Mouse (Mus musculus) neural tube, embryonic 12.5 days (tissue): ENCODE measurements around the gene Ptcd3. TPM values are rescaled to one million over a fixed set of nuclear protein-coding genes. Genes with fewer than 3 reads are reported as not detected.
"Not testable (repeated sequence)": the region's sequence is repeated elsewhere in the genome, so short reads cannot be mapped to it uniquely, and the experiment has no call there.

Experiments
- ATAC-seq: fragments of 200-750 bp; cut with Nextera tagmentation; 2 replicates; pipeline ENCODE4 v1.8.0; 2017; ENCODE audit warnings: low read depth, mild to moderate bottlenecking, moderate TSS enrichment, moderate library complexity; ENCODE audit not compliant: low FRiP score
- H3K27ac ChIP-seq: fragments of 300-500 bp; sonication (generic); 2 replicates; pipeline ENCODE4 v1.5.1; 2016
- H3K27me3 ChIP-seq: fragments of 300-500 bp; sonication (generic); replicated peaks from 2 replicates; pipeline ENCODE4 v1.6.1; 2016; ENCODE audit warnings: mild to moderate bottlenecking
- H3K36me3 ChIP-seq: fragments of 300-500 bp; sonication (generic); 2 replicates; pipeline ENCODE4 v1.6.1; 2016; ENCODE audit warnings: mild to moderate bottlenecking
- H3K4me1 ChIP-seq: fragments of 300-500 bp; sonication (generic); 2 replicates; pipeline ENCODE4 v1.6.1; 2016
- H3K4me2 ChIP-seq: fragments of 300-500 bp; sonication (generic); replicated peaks from 2 replicates; pipeline ENCODE4 v1.6.1; 2016; ENCODE audit warnings: mild to moderate bottlenecking
- H3K4me3 ChIP-seq: fragments of 300-500 bp; sonication (generic); 2 replicates; pipeline ENCODE4 v1.5.1; 2016
- H3K9ac ChIP-seq: fragments of 300-500 bp; sonication (generic); 2 replicates; pipeline ENCODE4 v1.6.1; 2016; ENCODE audit warnings: mild to moderate bottlenecking
- H3K9me3 ChIP-seq: fragments of 300-500 bp; sonication (generic); 2 replicates; pipeline ENCODE4 v1.6.1; 2016; ENCODE audit warnings: mild to moderate bottlenecking
- WGBS: fragments of 180-500 bp; shearing (Covaris S2); methylation state at CpG from one replicate; pipeline ENCODE4 v1.1.7; 2016; 5-methylcytosine and 5-hydroxymethylcytosine counted together
- polyA plus RNA-seq: library from polyadenylated mRNA; unstranded; fragments of >200 nt; fragmentation: Nextera tagmentation; extraction: Ambion mirVana; gene quantifications from 2 replicates; pipeline ENCODE4 v1.2.1, GENCODE M21; 2016

Gene Ptcd3
- polyA plus RNA-seq, 1 experiment from 2014 or later = 112 TPM

DNA sequence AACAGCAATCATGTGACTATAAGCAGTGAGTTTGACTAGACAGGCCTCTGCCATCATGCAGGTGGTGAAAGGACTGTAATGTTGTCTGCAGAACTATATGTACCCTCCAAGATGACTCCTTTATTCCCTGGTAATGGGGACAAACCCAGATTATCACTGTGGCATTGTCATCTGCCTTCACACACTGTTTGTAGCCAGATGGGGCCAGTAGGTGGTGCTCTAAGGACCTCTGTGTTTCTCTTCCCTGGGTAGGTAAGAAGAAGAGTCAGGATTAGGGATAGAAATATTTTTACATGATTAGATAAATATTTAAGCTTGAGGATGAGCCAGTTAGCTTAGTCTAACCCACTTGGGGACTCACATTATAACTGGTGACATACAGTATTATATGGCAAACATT, 19.4 kb upstream of the Ptcd3 start:
- Histone ChIP-seq H3K9ac (no peak overlapping the region), H3K27me3 (no peaks in the 10 kb centered on the region), H3K4me3 (no peak overlapping the region), H3K9me3 (no peaks in the 10 kb centered on the region), H3K27ac (no peak overlapping the region), H3K4me2 (no peak overlapping the region), H3K36me3 (peaks cover 71% of the 10 kb centered on the region), H3K4me1 (no peaks in the 10 kb centered on the region)
- ATAC-seq = no peak

DNA sequence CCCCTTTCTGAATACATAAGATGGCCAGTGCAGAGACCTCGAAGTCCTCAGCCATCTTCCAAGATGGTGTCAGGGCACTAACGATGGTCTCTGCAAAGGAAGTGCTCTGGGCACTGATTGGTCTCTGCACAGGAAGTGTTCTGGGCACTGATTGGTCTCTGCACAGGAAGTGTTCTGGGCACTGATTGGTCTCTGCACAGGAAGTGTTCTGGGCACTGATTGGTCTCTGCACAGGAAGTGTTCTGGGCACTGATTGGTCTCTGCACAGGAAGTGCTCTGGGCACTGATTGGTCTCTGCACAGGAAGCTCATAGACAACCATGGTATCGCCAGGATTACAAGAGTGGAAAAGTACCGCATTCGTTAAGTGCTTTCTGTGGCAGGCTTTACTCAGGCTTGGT, 16.7 kb upstream of the Ptcd3 start:
- not testable (repeated sequence) for ATAC-seq, H3K4me1 ChIP-seq, H3K27ac ChIP-seq, H3K4me3 ChIP-seq, H3K9me3 ChIP-seq, H3K27me3 ChIP-seq, H3K9ac ChIP-seq, H3K4me2 ChIP-seq
- WGBS = 90% methylated on average over 5 of the region's 5 CpGs
- H3K36me3 ChIP-seq = peaks cover 70% of the 10 kb centered on the region

DNA sequence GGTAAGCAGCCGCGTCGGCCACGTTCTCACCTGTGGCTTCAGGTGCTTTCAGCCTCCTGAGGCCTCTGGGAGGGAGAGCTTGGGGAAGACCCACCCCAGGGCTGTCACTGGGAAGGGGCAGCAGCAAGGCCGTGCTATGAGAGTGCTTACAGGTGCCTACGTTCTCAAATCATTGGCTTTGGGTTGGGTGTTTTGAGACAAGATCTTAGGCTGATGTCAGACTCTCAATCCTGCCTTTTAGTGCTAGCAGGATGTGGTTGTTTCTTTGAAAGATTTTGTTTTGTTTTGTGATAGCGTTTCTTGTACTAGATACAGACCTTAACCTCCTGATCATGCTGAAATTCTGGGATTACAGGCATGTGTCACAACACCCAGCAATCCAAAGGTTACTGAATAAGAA, 12.2 kb upstream of the Ptcd3 start:
- Histone ChIP-seq H3K4me2 (no peak overlapping the region), H3K4me1 (no peaks in the 10 kb centered on the region), H3K27me3 (no peaks in the 10 kb centered on the region), H3K36me3 (peaks cover 88% of the 10 kb centered on the region), H3K27ac (no peak overlapping the region), H3K9me3 (no peaks in the 10 kb centered on the region), H3K9ac (no peak overlapping the region), H3K4me3 (no peak overlapping the region)
- 93% methylated on average over 7 of the region's 7 CpGs for WGBS
- no peak for ATAC-seq

DNA sequence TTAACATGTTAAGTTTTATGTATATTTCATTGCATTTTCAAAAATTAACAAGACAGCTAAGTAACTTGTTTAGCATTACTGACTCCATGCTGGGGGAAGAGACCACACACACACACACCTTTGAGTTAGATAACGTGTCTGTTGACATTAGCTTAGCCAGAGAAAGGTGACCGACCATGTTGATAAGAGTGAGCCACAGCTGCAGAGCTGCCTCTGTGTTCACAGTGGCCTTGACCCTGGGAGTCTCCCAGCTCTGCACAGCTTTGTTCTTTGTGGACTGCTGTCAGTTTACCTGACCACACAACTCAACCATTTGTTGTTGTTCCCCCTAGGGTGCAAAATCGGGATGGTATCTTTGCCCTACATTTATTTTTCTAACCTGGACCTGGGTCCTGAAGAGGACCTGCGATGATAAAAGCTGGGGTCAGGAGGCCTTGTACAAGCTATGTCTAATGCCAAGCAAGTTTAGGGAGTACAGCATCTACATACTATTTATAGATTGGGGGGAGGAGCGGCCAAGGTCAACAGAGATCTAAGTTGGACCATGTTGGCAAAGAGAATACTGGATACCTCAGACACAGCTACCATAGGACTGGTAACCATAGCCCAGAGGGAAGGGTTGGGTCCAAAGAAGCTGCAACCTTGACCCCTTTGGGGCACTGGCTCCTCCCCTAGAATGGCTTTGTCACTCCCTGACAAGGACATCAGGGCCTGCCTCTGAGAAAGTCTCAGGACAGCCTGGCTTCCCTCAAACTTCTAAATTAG, 3.3 kb upstream of the Ptcd3 start:
- ATAC-seq = no peak
- 90% methylated on average over 5 of the region's 5 CpGs for WGBS

DNA sequence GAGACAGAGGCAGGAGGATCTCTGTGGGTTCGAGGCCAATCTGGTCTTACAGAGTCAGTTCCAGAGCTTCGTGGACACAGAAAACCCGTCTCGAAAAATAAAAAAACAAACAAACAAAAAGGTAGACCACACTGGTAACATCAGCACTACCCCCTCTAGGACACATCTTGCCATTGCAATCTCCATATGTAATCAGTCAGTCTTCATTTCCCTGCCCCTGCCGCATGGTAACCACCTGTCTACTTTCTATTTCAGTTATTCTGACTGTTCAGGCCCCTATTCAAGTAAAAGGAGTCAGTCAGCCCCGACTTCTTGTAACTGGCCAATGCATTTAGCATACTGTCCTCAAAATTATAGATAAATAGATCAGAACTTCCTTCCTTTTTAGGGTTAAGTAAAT, 1.3 kb upstream of the Ptcd3 start:
- no peak overlapping the region for H3K27ac ChIP-seq
- peak overlapping the region; percentile 83 for H3K4me2 ChIP-seq
- H3K9ac ChIP-seq = no peak overlapping the region
- peak overlapping the region; percentile 75 for H3K4me3 ChIP-seq
- ATAC-seq = no peak
- H3K36me3 ChIP-seq = peaks cover 22% of the 10 kb centered on the region
- 81% methylated on average over 6 of the region's 6 CpGs for WGBS
- H3K9me3 ChIP-seq = no peaks in the 10 kb centered on the region
- peaks cover 11% of the 10 kb centered on the region; the same call in 1 of the 2 replicates for H3K4me1 ChIP-seq
- H3K27me3 ChIP-seq = no peaks in the 10 kb centered on the region

More for the DNA sequence above, 3.3 kb upstream of the Ptcd3 start:
- Histone ChIP-seq H3K27ac (no peak overlapping the region), H3K36me3 (peaks cover 26% of the 10 kb centered on the region), H3K9ac (no peak overlapping the region), H3K4me1 (peaks cover 10% of the 10 kb centered on the region; the same call in 1 of the 2 replicates), H3K27me3 (no peaks in the 10 kb centered on the region), H3K4me2 (no peak overlapping the region), H3K4me3 (no peak overlapping the region), H3K9me3 (no peaks in the 10 kb centered on the region)

DNA sequence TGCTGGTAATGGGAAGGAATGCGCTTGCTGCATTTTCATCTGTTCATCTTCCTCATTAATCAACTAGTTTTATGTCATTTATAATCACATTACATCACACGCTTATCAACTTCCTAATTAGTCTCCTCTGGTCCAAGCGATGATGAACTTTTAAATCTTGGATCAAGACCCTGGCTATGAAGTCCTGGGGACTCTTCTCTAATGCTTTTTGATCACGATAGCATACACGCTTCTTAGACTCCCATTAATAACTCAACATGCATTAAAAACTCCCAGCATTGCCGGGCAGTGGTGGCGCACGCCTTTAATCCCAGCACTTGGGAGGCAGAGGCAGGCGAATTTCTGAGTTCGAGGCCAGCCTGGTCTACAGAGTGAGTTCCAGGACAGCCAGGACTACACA, 834 bp upstream of the Ptcd3 start:
- Histone ChIP-seq H3K4me3 (peak overlapping the region; percentile 75), H3K4me2 (peak overlapping the region; percentile 83), H3K27me3 (no peaks in the 10 kb centered on the region), H3K4me1 (peaks cover 11% of the 10 kb centered on the region; the same call in 1 of the 2 replicates), H3K27ac (no peak overlapping the region), H3K9me3 (no peaks in the 10 kb centered on the region), H3K9ac (peak overlapping the region; percentile 70; the same call in 1 of the 2 replicates), H3K36me3 (peaks cover 26% of the 10 kb centered on the region)
- peak; percentile 49 for ATAC-seq
- WGBS = 29% methylated on average over 10 of the region's 10 CpGs

DNA sequence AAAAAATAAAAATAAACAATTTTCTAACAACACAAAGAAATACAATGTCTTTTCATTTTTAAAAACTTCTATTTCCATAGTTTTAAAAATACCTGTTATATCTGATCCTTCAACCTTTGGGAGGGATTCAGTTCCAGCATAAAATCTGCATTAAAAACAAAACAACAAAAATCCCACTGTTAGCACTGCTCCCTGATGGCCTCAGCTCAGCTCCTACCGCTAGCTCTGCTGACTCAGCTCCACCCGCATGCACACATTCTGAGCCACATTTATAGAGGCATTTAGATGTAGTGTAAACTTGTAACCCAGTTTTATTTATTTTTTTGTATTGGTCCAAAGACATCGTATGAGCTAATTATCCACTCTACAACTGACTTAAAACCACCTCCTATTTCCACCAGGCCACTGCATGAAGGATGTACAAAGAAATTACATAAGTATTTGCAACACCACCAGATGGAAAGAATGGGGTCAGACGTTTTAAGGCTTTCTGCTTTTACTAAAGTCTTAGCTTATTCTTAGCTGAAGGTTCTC, 781 bp downstream of the Ptcd3 start:
- WGBS = 9% methylated on average over 4 of the region's 4 CpGs
- ATAC-seq = no peak
- Histone ChIP-seq H3K9me3 (no peaks in the 10 kb centered on the region), H3K36me3 (peaks cover 29% of the 10 kb centered on the region), H3K9ac (peak overlapping the region; percentile 70), H3K4me3 (peak overlapping the region; percentile 75), H3K4me1 (peaks cover 11% of the 10 kb centered on the region; the same call in 1 of the 2 replicates), H3K27me3 (no peaks in the 10 kb centered on the region), H3K4me2 (peak overlapping the region; percentile 83), H3K27ac (no peak overlapping the region)

DNA sequence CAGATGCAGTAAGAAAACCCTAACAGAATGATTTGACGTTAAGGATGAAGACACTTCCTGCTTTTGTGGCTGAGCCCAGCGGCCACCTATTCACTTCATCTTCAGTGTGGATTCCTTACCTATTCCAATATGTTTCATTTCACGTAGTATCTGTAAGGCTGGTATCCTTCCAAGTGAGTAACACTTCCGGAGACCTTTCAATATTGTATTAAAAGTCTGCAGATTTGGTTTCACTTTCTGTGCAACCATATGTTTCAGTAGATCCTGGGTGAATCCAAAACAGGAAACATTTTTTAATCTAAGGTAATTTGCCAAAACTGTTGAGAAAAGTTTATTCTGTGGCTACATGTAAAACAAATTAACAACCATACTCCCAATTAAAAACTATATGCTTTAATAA, 15.3 kb downstream of the Ptcd3 start:
- Histone ChIP-seq H3K9ac (no peak overlapping the region), H3K4me3 (no peak overlapping the region), H3K4me2 (no peak overlapping the region), H3K4me1 (no peaks in the 10 kb centered on the region), H3K9me3 (no peaks in the 10 kb centered on the region), H3K27me3 (no peaks in the 10 kb centered on the region), H3K27ac (no peak overlapping the region), H3K36me3 (peaks cover 86% of the 10 kb centered on the region)
- 93% methylated on average over 4 of the region's 4 CpGs for whole genome bisulfite sequencing
- no peak for ATAC-seq

DNA sequence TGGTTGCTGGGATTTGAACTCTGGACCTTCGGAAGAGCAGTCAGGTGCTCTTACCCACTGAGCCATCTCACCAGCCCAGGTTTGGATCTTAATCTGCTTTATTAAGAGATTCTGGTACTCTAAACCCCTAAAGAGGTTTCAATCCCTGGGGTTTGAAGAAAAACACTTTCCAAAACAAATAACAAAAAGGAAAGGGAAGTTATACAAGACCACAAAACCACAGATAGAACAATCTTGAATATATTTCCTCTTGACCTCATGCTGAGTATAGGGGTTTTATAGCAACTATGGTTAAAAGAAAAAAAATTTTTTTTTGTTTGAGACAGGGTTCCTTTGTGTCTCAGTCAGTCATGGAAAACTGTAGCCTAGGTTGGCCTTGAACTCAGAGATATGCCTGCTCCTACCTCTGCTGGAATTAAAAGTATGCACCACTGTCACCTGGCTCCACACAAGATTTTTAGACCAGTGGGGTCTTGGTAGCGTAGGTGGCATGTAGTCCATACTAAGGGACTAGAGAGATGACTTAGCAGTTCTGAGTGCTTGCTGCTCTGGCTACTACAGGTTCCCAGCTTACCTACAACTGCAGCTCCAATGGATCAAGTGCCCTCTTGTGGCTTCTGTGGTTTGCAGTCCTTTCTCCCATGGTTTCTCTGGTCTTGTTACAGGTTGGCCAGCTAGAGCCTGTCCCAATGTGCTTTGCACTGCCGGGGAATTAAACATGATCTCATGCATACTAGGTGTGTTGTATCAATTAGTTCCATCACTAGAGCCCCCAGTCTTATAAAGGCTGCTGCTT, 30.4 kb downstream of the Ptcd3 start:
- Histone ChIP-seq H3K27ac (no peak overlapping the region), H3K9me3 (no peaks in the 10 kb centered on the region), H3K4me2 (no peak overlapping the region), H3K36me3 (peaks cover 78% of the 10 kb centered on the region), H3K4me1 (no peaks in the 10 kb centered on the region), H3K9ac (no peak overlapping the region), H3K4me3 (no peak overlapping the region), H3K27me3 (no peaks in the 10 kb centered on the region)
- WGBS = 91% methylated on average over 3 of the region's 3 CpGs
- ATAC-seq = no peak

DNA sequence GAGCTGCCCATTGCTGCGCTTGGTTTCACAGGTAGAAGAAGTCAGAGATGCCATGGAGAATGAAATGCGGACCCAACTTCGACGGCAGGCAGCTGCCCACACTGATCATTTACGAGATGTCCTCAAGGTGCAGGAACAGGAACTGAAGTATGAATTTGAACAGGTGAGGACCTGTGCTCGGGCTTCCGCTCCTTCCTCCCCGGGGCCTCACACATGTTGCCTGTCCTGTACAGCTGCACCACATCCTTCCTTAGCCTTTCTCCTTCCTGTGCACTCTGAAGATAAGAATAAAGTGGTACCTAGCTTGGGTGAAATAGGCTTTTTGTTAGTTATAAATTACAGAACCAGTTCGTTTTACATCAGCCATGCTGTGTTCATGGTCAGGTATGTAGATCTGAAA, 37.2 kb downstream of the Ptcd3 start:
- no peak overlapping the region for H3K4me2 ChIP-seq
- no peak for ATAC-seq
- 96% methylated on average over 9 of the region's 9 CpGs for whole genome bisulfite sequencing
- no peak overlapping the region for H3K9ac ChIP-seq
- no peaks in the 10 kb centered on the region for H3K9me3 ChIP-seq
- no peak overlapping the region for H3K27ac ChIP-seq
- H3K4me3 ChIP-seq = no peak overlapping the region
- peaks cover 75% of the 10 kb centered on the region for H3K36me3 ChIP-seq
- no peaks in the 10 kb centered on the region for H3K4me1 ChIP-seq
- H3K27me3 ChIP-seq = no peaks in the 10 kb centered on the region

DNA sequence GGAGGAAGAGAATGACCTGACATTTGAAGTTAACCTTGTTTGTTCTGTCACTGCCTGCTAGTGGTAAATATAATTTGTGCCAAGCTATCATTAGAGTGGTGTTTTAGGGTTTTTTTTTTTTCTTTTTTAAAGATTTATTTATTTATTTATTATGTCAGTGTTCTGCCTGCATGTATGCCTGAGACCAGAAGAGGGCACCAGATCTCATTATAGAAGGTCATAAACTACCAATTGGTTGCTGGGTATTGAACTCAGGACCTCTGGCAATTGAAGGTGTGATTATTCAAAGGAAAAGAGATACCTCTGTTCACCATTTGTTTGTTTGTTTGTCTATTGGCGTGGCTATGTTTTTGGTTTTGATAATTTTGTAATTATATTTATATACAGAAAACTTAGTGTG, 39.7 kb downstream of the Ptcd3 start:
- Histone ChIP-seq H3K27ac (no peak overlapping the region), H3K9ac (no peak overlapping the region), H3K4me3 (no peak overlapping the region), H3K9me3 (no peaks in the 10 kb centered on the region), H3K36me3 (peaks cover 81% of the 10 kb centered on the region), H3K4me2 (no peak overlapping the region), H3K27me3 (no peaks in the 10 kb centered on the region), H3K4me1 (no peaks in the 10 kb centered on the region)
- ATAC-seq = no peak
- 94% methylated on average over 1 of the region's 1 CpGs for whole genome bisulfite sequencing

DNA sequence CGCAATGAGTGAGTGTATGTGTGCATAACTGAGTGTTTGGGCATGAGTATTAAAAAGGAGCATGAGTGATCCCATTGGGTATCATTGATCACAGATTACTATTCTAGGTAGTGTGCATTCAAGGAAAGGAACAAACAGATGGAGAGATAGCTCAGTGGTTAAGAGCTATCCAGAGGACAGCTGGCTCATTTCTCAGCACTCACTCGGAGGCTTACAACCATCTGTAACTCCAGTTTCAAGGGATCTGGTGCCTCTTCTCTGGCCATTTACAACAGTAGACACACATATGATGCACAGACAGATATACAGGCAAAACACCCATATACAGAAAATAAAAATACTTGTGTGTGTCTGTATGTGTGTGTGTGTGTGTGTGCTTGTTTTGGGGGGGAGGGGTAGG, 40.8 kb downstream of the Ptcd3 start:
- no peak for ATAC-seq
- no peaks in the 10 kb centered on the region for H3K27me3 ChIP-seq
- H3K4me1 ChIP-seq = no peaks in the 10 kb centered on the region
- no peak overlapping the region for H3K4me2 ChIP-seq
- H3K36me3 ChIP-seq = peaks cover 82% of the 10 kb centered on the region
- no peak overlapping the region for H3K27ac ChIP-seq
- no peak overlapping the region for H3K9ac ChIP-seq
- H3K4me3 ChIP-seq = no peak overlapping the region
- no peaks in the 10 kb centered on the region for H3K9me3 ChIP-seq
- 92% methylated on average over 2 of the region's 2 CpGs for WGBS
